Mouse (Mus musculus): Measurements from ENCODE around the gene Gm20479. TPM values are rescaled to one million over a fixed set of nuclear protein-coding genes. Genes with fewer than 3 reads are reported as not detected.
A peak's percentile ranks its signal among the peaks of the same experiment; 100 is the strongest.

Gm20479 gene
- total and polyA plus RNA-seq, 3 experiments: 1.2 TPM; not detected in 2

DNA sequence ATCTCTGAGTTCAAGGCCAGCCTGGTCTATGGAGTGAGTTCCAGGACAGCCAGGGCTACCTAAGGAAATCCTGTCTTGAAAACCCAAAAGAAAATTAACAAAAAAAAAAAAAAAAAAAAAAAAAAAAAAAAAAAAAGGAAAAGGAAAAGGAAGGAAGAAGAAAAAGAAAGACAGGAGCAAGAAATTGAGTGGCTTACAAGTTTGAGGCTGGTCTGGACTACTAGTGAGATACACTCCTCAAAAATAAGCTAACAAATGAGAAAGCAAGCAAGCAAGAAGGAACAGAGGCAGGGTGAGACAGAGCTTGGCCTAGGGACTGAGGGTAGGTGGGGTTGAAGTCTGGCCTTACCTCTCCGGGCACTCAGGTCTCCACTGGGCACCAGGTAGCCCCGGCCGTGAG, 47.4 kb downstream of the Gm20479 start:
- H3K27me3 ChIP-seq (ENCODE audit: insufficient read depth, low read length): peaks cover 33% of the 10 kb centered on the region

DNA sequence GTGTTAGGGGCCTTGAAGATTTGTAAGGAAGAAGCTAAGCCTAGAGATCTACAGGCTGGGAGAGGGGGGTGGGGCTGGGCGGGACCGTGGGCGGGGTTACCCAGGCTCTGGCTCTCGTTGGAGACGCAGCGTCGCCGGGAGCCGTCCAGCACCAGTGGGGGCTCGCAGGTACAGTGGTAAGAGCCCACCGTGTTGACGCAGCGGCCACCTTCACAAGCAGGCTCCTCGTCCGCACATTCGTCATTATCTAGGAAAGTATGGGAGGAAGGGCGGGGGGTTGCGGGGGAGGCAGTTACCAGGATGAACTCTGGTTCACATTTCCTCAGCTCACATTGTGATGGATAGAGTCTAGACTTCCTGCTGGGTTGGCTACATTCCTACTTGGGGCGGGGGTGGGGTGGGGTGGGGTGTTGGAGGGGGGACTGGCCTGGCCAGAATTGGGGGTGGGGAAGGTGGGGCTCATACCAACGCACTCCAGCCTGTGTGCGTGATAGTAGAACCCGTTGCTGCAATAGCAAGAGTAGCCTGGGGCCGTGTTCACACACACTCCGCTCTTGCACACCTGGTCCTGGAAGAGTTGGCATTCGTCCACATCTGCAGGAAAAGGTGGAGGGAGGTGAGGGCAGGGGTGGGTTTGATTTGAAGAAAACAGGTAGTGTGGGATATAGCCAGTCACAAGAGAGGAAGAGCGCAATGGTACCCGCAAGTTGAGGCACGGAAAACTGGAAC, 48.2 kb downstream of the Gm20479 start:
- ATAC-seq (ENCODE audit: extremely low read depth, insufficient number of reproducible peaks, low FRiP score, poor library complexity, severe bottlenecking) (no peak), DNase-seq (ENCODE audit: low spot score) (no peak)
- TF ChIP-seq POLR2AphosphoS5 (IDR thresholded peaks at IDR 0.05; ENCODE audit: insufficient replicate concordance, low read depth, low read length) (no peak), GATA1 (IDR thresholded peaks at IDR 0.05; ENCODE audit: borderline replicate concordance, low read length) (no peak), TAL1 (conservative IDR thresholded peaks at IDR 0.05; ENCODE audit: low read depth, low read length) (no peak), CTCF (IDR thresholded peaks at IDR 0.05; ENCODE audit: low read depth, low read length) (no peak), GATA2 (IDR thresholded peaks at IDR 0.05; ENCODE audit: borderline replicate concordance, low read depth, low read length) (no peak)
- Histone ChIP-seq H3K36me3 (replicated peaks) (no peaks in the 10 kb centered on the region), H3K9me3 (replicated peaks) (peaks cover 4% of the 10 kb centered on the region), H3K27me3 (ENCODE audit: insufficient read depth, low read length) (peaks cover 33% of the 10 kb centered on the region), H3K4me1 (ENCODE audit: insufficient read depth, low read depth, low read length) (peaks cover 18% of the 10 kb centered on the region), H3K4me3 (ENCODE audit: low read depth, low read length) (peak overlapping the region; percentile 48; the same call in 1 of the 2 replicates)

More for the DNA sequence above, 47.4 kb downstream of the Gm20479 start:
- DNase-seq (ENCODE audit: low spot score): no peak
- Histone ChIP-seq H3K9me3 (replicated peaks) (peaks cover 10% of the 10 kb centered on the region), H3K4me3 (ENCODE audit: low read depth, low read length) (no peak overlapping the region), H3K36me3 (replicated peaks) (no peaks in the 10 kb centered on the region), H3K4me1 (ENCODE audit: insufficient read depth, low read depth, low read length) (peaks cover 18% of the 10 kb centered on the region)
- no peak for ATAC-seq (ENCODE audit: extremely low read depth, insufficient number of reproducible peaks, low FRiP score, poor library complexity, severe bottlenecking)
- TF ChIP-seq TAL1 (conservative IDR thresholded peaks at IDR 0.05; ENCODE audit: low read depth, low read length): no peak
- no peak for TF ChIP-seq POLR2AphosphoS5 (IDR thresholded peaks at IDR 0.05; ENCODE audit: insufficient replicate concordance, low read depth, low read length)
- no peak for TF ChIP-seq CTCF (IDR thresholded peaks at IDR 0.05; ENCODE audit: low read depth, low read length)
- TF ChIP-seq GATA2 (IDR thresholded peaks at IDR 0.05; ENCODE audit: borderline replicate concordance, low read depth, low read length): no peak
- no peak for TF ChIP-seq GATA1 (IDR thresholded peaks at IDR 0.05; ENCODE audit: borderline replicate concordance, low read length)

DNA sequence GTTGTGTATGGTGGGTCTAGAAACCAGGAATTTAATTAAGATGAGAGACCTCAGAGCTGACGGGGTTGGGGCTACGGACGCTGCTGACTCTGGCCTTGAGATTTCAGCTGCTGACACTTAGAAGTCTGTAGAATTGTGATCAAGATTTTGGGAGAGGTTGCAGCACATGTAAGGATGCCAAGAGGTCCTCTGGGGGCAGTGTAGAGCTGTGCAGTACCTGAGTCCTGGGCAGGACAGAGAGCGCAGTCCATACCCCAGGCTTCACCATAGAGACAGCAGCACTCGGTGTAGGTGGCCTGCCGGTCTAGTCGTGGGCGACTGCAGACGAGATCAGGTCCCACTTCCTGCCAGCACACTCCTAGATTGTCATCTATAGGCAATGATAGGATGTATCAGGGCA, 49.7 kb downstream of the Gm20479 start:
- Histone ChIP-seq H3K4me3 (ENCODE audit: low read depth, low read length) (no peak overlapping the region), H3K4me1 (ENCODE audit: insufficient read depth, low read depth, low read length) (peaks cover 18% of the 10 kb centered on the region), H3K9me3 (replicated peaks) (no peaks in the 10 kb centered on the region), H3K27me3 (ENCODE audit: insufficient read depth, low read length) (peaks cover 33% of the 10 kb centered on the region), H3K36me3 (replicated peaks) (no peaks in the 10 kb centered on the region)
- TF ChIP-seq CTCF (IDR thresholded peaks at IDR 0.05; ENCODE audit: low read depth, low read length): no peak
- no peak for TF ChIP-seq GATA2 (IDR thresholded peaks at IDR 0.05; ENCODE audit: borderline replicate concordance, low read depth, low read length)
- TF ChIP-seq POLR2AphosphoS5 (IDR thresholded peaks at IDR 0.05; ENCODE audit: insufficient replicate concordance, low read depth, low read length): no peak
- TF ChIP-seq TAL1 (conservative IDR thresholded peaks at IDR 0.05; ENCODE audit: low read depth, low read length): no peak
- no peak for TF ChIP-seq GATA1 (IDR thresholded peaks at IDR 0.05; ENCODE audit: borderline replicate concordance, low read length)
- no peak for DNase-seq (ENCODE audit: low spot score)
- ATAC-seq (ENCODE audit: extremely low read depth, insufficient number of reproducible peaks, low FRiP score, poor library complexity, severe bottlenecking): no peak

DNA sequence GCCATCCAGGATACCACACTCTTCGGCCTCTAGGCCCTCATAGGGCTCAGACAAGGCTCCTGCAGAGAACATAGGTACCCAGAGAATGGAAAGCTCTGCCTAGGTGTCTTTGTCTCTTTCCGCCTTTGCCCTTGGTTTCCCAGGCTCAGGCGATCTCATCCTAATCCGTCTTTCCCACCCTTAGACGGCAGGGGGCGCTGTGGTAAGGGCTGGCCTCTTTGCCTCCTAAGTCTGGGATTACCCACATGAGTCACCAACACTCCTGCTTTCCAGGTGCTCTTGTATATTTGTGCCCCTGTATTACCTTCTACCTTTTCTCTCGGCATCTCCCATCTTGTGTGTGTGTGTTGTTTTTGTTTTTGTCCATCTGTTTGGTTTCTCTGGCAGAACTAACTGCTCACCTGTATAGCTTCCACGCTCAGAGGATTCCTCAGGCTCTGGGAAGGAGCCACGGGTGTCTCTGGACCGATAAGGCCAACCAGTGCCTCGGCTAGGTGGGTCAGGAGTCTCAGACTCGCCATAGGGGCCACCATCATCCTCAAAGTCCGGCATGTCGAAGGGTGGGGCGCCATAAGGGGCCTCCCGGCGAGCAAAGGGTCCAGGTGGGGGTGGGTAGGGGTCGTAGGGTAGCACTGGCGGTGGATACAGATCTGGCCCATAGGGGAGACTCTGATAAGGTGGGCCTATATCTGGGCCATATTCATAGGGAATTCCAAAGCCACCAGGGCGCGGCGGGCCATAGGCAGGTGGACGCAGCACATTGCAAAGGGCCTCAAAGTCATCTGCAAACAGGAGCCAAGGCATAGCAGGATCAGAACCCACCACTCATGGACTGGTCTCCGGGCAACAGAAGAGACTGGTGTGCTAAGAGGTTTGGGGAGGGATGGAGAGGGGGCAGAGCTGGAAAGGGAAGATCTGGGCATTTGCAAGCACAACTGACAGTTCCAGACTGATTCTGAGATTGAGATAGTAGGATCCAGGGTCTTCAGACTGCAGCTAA, 50.8 kb downstream of the Gm20479 start:
- Histone ChIP-seq H3K9me3 (replicated peaks) (no peaks in the 10 kb centered on the region), H3K4me3 (ENCODE audit: low read depth, low read length) (no peak overlapping the region), H3K4me1 (ENCODE audit: insufficient read depth, low read depth, low read length) (peaks cover 18% of the 10 kb centered on the region), H3K36me3 (replicated peaks) (no peaks in the 10 kb centered on the region), H3K27me3 (ENCODE audit: insufficient read depth, low read length) (peaks cover 30% of the 10 kb centered on the region)
- DNase-seq (ENCODE audit: low spot score): peak; percentile 39
- no peak for TF ChIP-seq GATA1 (IDR thresholded peaks at IDR 0.05; ENCODE audit: borderline replicate concordance, low read length)
- TF ChIP-seq CTCF (IDR thresholded peaks at IDR 0.05; ENCODE audit: low read depth, low read length): peak; percentile 74
- ATAC-seq (ENCODE audit: extremely low read depth, insufficient number of reproducible peaks, low FRiP score, poor library complexity, severe bottlenecking): no peak

DNA sequence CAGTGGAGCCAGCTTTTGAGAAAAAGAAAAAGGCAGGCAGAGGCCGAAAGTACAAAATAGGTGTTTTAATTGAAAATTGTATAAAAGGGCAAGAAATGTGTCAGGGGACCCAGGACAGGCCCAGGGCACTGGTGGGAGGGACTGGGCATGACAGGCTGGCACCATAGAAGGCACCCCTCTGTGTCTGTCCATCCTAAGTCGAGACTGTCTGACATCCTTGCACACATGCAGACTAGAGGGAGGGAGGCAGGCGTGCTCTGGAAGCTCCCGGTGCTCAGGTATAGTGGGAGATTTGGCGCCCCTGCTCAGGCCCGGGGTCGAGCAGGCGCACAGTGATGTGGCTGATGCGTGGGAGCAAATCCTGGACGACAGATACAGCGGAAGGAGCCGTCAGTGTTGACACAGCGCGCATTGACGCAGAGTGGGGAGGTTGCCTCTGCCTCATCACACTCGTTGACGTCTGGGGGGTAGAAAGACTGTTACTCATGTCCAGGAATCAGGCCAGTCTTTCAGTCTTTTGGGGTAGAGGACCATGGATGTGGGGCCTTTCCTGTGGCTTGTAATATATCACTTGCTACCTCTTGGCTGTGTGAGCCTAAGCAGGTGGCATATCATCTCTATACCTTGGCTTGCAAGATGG, 52.0 kb downstream of the Gm20479 start:
- Histone ChIP-seq H3K27me3 (ENCODE audit: insufficient read depth, low read length) (peaks cover 19% of the 10 kb centered on the region), H3K36me3 (replicated peaks) (no peaks in the 10 kb centered on the region), H3K4me3 (ENCODE audit: low read depth, low read length) (no peak overlapping the region), H3K9me3 (replicated peaks) (no peaks in the 10 kb centered on the region), H3K4me1 (ENCODE audit: insufficient read depth, low read depth, low read length) (peaks cover 8% of the 10 kb centered on the region)
- DNase-seq (ENCODE audit: low spot score) (no peak), ATAC-seq (ENCODE audit: extremely low read depth, insufficient number of reproducible peaks, low FRiP score, poor library complexity, severe bottlenecking) (no peak)
- TF ChIP-seq GATA2 (IDR thresholded peaks at IDR 0.05; ENCODE audit: borderline replicate concordance, low read depth, low read length) (no peak), CTCF (IDR thresholded peaks at IDR 0.05; ENCODE audit: low read depth, low read length) (no peak), TAL1 (conservative IDR thresholded peaks at IDR 0.05; ENCODE audit: low read depth, low read length) (no peak), GATA1 (IDR thresholded peaks at IDR 0.05; ENCODE audit: borderline replicate concordance, low read length) (no peak), POLR2AphosphoS5 (IDR thresholded peaks at IDR 0.05; ENCODE audit: insufficient replicate concordance, low read depth, low read length) (no peak)

Other genes with a start within 250 kb of the Gm20479 start
Only the 20 nearest of the 22 such genes appear.
- not detected in 2 replicates for gene Cyp2t4, start 203.7 kb downstream of the Gm20479 start, total RNA-seq (2014; fragmentation: Nextera tagmentation)
- gene Cyp2t4, start 203.7 kb downstream of the Gm20479 start, total RNA-seq (2017): 0.06 TPM in 1 of 2 replicates, not detected in the other
- not detected in 2 replicates for gene Cyp2t4, start 203.7 kb downstream of the Gm20479 start, polyA plus RNA-seq (2012)
- gene Egln2, start 190.6 kb downstream of the Gm20479 start, total RNA-seq (2014; fragmentation: Nextera tagmentation): 16.9 and 22.0 TPM in 2 replicates
- gene Egln2, start 190.6 kb downstream of the Gm20479 start, total RNA-seq (2017): 42.6 and 46.4 TPM in 2 replicates
- gene Egln2, start 190.6 kb downstream of the Gm20479 start, polyA plus RNA-seq (2012): 74.6 and 101 TPM in 2 replicates
- gene Rab4b, start 178.5 kb downstream of the Gm20479 start, total RNA-seq (2014; fragmentation: Nextera tagmentation): 36.5 and 37.4 TPM in 2 replicates
- gene Rab4b, start 178.5 kb downstream of the Gm20479 start, total RNA-seq (2017): 14.6 and 15.2 TPM in 2 replicates
- gene Rab4b, start 178.5 kb downstream of the Gm20479 start, polyA plus RNA-seq (2012): 182 and 204 TPM in 2 replicates
- gene Gm21983, start 176.3 kb downstream of the Gm20479 start, total RNA-seq (2014; fragmentation: Nextera tagmentation): 0.83 TPM in 1 of 2 replicates, not detected in the other
- not detected in 2 replicates for gene Gm21983, start 176.3 kb downstream of the Gm20479 start, total RNA-seq (2017)
- gene Gm21983, start 176.3 kb downstream of the Gm20479 start, polyA plus RNA-seq (2012): 0.04 TPM in 1 of 2 replicates, not detected in the other
- 0.87 and 4.6 TPM in 2 replicates for gene Mia, start 176.3 kb downstream of the Gm20479 start, total RNA-seq (2014; fragmentation: Nextera tagmentation)
- gene Mia, start 176.3 kb downstream of the Gm20479 start, total RNA-seq (2017): 0.82 and 1.4 TPM in 2 replicates
- gene Mia, start 176.3 kb downstream of the Gm20479 start, polyA plus RNA-seq (2012): 0.24 TPM in 1 of 2 replicates, not detected in the other
- 14.5 and 15.5 TPM in 2 replicates for gene BC024978, start 161.6 kb downstream of the Gm20479 start, total RNA-seq (2014; fragmentation: Nextera tagmentation)
- 2.7 and 3.3 TPM in 2 replicates for gene BC024978, start 161.6 kb downstream of the Gm20479 start, total RNA-seq (2017)
- 3.5 and 4.8 TPM in 2 replicates for gene BC024978, start 161.6 kb downstream of the Gm20479 start, polyA plus RNA-seq (2012)
- gene Snrpa, start 161.1 kb downstream of the Gm20479 start, total RNA-seq (2014; fragmentation: Nextera tagmentation): 249 and 291 TPM in 2 replicates
- gene Snrpa, start 161.1 kb downstream of the Gm20479 start, total RNA-seq (2017): 96.6 and 101 TPM in 2 replicates
- 608 and 872 TPM in 2 replicates for gene Snrpa, start 161.1 kb downstream of the Gm20479 start, polyA plus RNA-seq (2012)
- 5.3 and 6.6 TPM in 2 replicates for gene Itpkc, start 128.8 kb downstream of the Gm20479 start, total RNA-seq (2014; fragmentation: Nextera tagmentation)
- gene Itpkc, start 128.8 kb downstream of the Gm20479 start, total RNA-seq (2017): 4.6 TPM in 2 replicates
- gene Itpkc, start 128.8 kb downstream of the Gm20479 start, polyA plus RNA-seq (2012): 3.5 and 3.9 TPM in 2 replicates
- 19.3 and 30.4 TPM in 2 replicates for gene Coq8b, start 124.4 kb downstream of the Gm20479 start, total RNA-seq (2014; fragmentation: Nextera tagmentation)
- 25.3 and 25.5 TPM in 2 replicates for gene Coq8b, start 124.4 kb downstream of the Gm20479 start, total RNA-seq (2017)
- 62.2 and 65.3 TPM in 2 replicates for gene Coq8b, start 124.4 kb downstream of the Gm20479 start, polyA plus RNA-seq (2012)
- 2.9 and 4.5 TPM in 2 replicates for gene Numbl, start 99.0 kb downstream of the Gm20479 start, total RNA-seq (2014; fragmentation: Nextera tagmentation)
- gene Numbl, start 99.0 kb downstream of the Gm20479 start, total RNA-seq (2017): 1.3 and 1.6 TPM in 2 replicates
- gene Numbl, start 99.0 kb downstream of the Gm20479 start, polyA plus RNA-seq (2012): 5.7 TPM in 2 replicates
- 0.39 and 9.1 TPM in 2 replicates for gene Ltbp4, start 19.7 kb downstream of the Gm20479 start, total RNA-seq (2014; fragmentation: Nextera tagmentation)
- gene Ltbp4, start 19.7 kb downstream of the Gm20479 start, total RNA-seq (2017): 0.06 and 0.16 TPM in 2 replicates
- gene Ltbp4, start 19.7 kb downstream of the Gm20479 start, polyA plus RNA-seq (2012): 1.0 and 1.5 TPM in 2 replicates
- 89.8 and 111 TPM in 2 replicates for gene Shkbp1, start 1.4 kb downstream of the Gm20479 start, total RNA-seq (2014; fragmentation: Nextera tagmentation)
- gene Shkbp1, start 1.4 kb downstream of the Gm20479 start, total RNA-seq (2017): 27.4 and 29.5 TPM in 2 replicates
- 218 and 220 TPM in 2 replicates for gene Shkbp1, start 1.4 kb downstream of the Gm20479 start, polyA plus RNA-seq (2012)
- 0.92 and 2.9 TPM in 2 replicates for gene Sptbn4, start 90.3 kb upstream of the Gm20479 start, total RNA-seq (2014; fragmentation: Nextera tagmentation)
- 1.1 and 1.2 TPM in 2 replicates for gene Sptbn4, start 90.3 kb upstream of the Gm20479 start, total RNA-seq (2017)
- 0.91 and 1.1 TPM in 2 replicates for gene Sptbn4, start 90.3 kb upstream of the Gm20479 start, polyA plus RNA-seq (2012)
- 438 and 479 TPM in 2 replicates for gene Blvrb, start 90.6 kb upstream of the Gm20479 start, total RNA-seq (2014; fragmentation: Nextera tagmentation)
- 212 and 254 TPM in 2 replicates for gene Blvrb, start 90.6 kb upstream of the Gm20479 start, total RNA-seq (2017)
- gene Blvrb, start 90.6 kb upstream of the Gm20479 start, polyA plus RNA-seq (2012): 394 and 460 TPM in 2 replicates
- 5.2 and 9.0 TPM in 2 replicates for gene Sertad3, start 116.3 kb upstream of the Gm20479 start, total RNA-seq (2014; fragmentation: Nextera tagmentation)
- 15.8 and 18.1 TPM in 2 replicates for gene Sertad3, start 116.3 kb upstream of the Gm20479 start, total RNA-seq (2017)
- 24.0 and 27.0 TPM in 2 replicates for gene Sertad3, start 116.3 kb upstream of the Gm20479 start, polyA plus RNA-seq (2012)
- 18.5 and 18.6 TPM in 2 replicates for gene Sertad1, start 129.5 kb upstream of the Gm20479 start, total RNA-seq (2014; fragmentation: Nextera tagmentation)
- gene Sertad1, start 129.5 kb upstream of the Gm20479 start, total RNA-seq (2017): 62.3 and 63.1 TPM in 2 replicates
- gene Sertad1, start 129.5 kb upstream of the Gm20479 start, polyA plus RNA-seq (2012): 56.9 and 75.3 TPM in 2 replicates
- gene Prx, start 141.9 kb upstream of the Gm20479 start, total RNA-seq (2014; fragmentation: Nextera tagmentation): 1.5 and 1.7 TPM in 2 replicates
- 0.93 and 1.3 TPM in 2 replicates for gene Prx, start 141.9 kb upstream of the Gm20479 start, total RNA-seq (2017)
- 2.3 and 2.7 TPM in 2 replicates for gene Prx, start 141.9 kb upstream of the Gm20479 start, polyA plus RNA-seq (2012)
- gene Hipk4, start 165.8 kb upstream of the Gm20479 start, total RNA-seq (2014; fragmentation: Nextera tagmentation): 0.38 TPM in 1 of 2 replicates, not detected in the other
- gene Hipk4, start 165.8 kb upstream of the Gm20479 start, total RNA-seq (2017): 0.11 and 0.12 TPM in 2 replicates
- gene Hipk4, start 165.8 kb upstream of the Gm20479 start, polyA plus RNA-seq (2012): 0.09 and 0.11 TPM in 2 replicates
- 10.5 and 16.0 TPM in 2 replicates for gene Pld3, start 195.8 kb upstream of the Gm20479 start, total RNA-seq (2014; fragmentation: Nextera tagmentation)
- 7.2 TPM in 2 replicates for gene Pld3, start 195.8 kb upstream of the Gm20479 start, total RNA-seq (2017)
- 19.5 and 23.1 TPM in 2 replicates for gene Pld3, start 195.8 kb upstream of the Gm20479 start, polyA plus RNA-seq (2012)
- 18.8 and 26.0 TPM in 2 replicates for gene 2310022A10Rik, start 195.8 kb upstream of the Gm20479 start, total RNA-seq (2014; fragmentation: Nextera tagmentation)
- gene 2310022A10Rik, start 195.8 kb upstream of the Gm20479 start, total RNA-seq (2017): 5.2 and 10.0 TPM in 2 replicates
- gene 2310022A10Rik, start 195.8 kb upstream of the Gm20479 start, polyA plus RNA-seq (2012): 61.2 and 61.5 TPM in 2 replicates

Measured in G1E (cell line).